ENCODE assay signal across 21 mouse cellular contexts in the genomic region with DNA sequence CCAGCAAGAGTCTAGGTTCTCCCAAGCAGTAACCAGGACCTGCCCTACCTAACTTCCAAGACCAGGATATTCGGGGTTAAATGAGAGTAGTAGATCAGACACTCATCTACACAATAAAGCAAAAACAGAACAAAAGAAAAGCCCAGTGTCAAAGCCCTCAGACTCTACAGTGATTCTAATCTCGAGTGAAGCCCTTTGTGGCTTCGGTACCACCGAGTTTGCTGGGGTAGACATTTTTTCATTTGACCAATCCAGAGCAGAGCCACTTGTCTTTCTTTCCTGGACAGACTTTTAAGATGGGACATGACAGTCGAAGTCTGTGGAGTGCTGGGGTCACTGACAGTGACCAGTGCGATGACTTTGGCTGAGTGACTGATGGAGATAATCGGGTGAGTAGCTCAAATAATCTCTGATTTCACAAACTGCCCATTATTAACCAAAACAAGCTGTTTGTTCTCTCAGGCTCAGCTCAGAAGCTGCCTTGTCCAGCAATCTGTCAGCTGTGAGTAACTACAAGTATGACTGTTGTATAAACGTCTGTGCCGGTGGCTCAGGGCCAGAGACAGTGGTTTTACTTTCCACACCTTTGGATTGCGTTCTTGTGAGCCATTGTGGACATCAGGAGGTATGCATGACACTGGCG.
DNase-seq lines count a peak whose midpoint lies in the region; ATAC-seq and TF ChIP-seq lines count a peak whose summit lies in the region.
"Had no signal": no experiment of that assay in that cellular context is flagged by ENCODE, and none has a peak within 500 bp of the region (broad histone marks: within the 10 kb centered on the region; RNA-seq: fewer than 3 reads in every experiment).

No protein-coding gene starts in this region.

- no peak for TF ChIP-seq CTCF in layer of hippocampus, adult 2 months (conservative IDR thresholded peaks at IDR 0.05)
- TF ChIP-seq CTCF in Patski (IDR thresholded peaks at IDR 0.05) = no peak

- H3K4me3 ChIP-seq in layer of hippocampus, adult 2 months = no peak overlapping the region
- H3K4me3 ChIP-seq: embryonic facial prominence, embryonic 13.5 days; heart, adult 2 months; hindbrain, embryonic 15.5 days; intestine, embryonic 15.5 days; limb, embryonic 13.5 days; liver, embryonic 13.5 days; midbrain, embryonic 10.5 days; neural tube, embryonic 12.5 days had no signal

- in situ Hi-C loops in Patski (cut with MboI; ENCODE audit: low pct_unique_long_range_greater_than_20kb) = no loop called here

- POLR2A ChIA-PET in Patski (lab: Charles Lee) = no interaction called here

- peaks cover 61% of the 10 kb centered on the region for H3K27me3 ChIP-seq in Patski
- H3K27me3 ChIP-seq: hindbrain, embryonic 15.5 days; intestine, embryonic 15.5 days; limb, embryonic 13.5 days; liver, embryonic 13.5 days; neural tube, embryonic 12.5 days had no signal

- CTCF ChIA-PET in Patski (lab: Charles Lee) = interaction anchor here (1.1 to 1.5 kb wide), 2 partner anchors 10 to 14 kb away, joined by 5 to 6 read pairs; no protein-coding TSS in a partner anchor

- peak overlapping the region; percentile 73 for H3K27ac ChIP-seq in layer of hippocampus, adult 2 months
- H3K27ac ChIP-seq: embryonic facial prominence, embryonic 13.5 days; heart, adult 2 months; hindbrain, embryonic 15.5 days; intestine, embryonic 15.5 days; limb, embryonic 13.5 days; liver, embryonic 13.5 days; midbrain, embryonic 10.5 days; neural tube, embryonic 12.5 days; stomach, postnatal 0 days had no signal

- ATAC-seq in Patski = peak; percentile 75
- ATAC-seq: forebrain, embryonic 16.5 days; intestine, embryonic 15.5 days had no signal

- peak; percentile 18 for DNase-seq in adrenal gland, postnatal 14 days
- DNase-seq in adrenal gland, postnatal 10 days = no peak
- peak in 1 of 2 experiments; percentile 22 for DNase-seq in layer of hippocampus, adult 2 months (ENCODE audit: low spot score in 2 of 2)
- DNase-seq in layer of hippocampus, postnatal 25 days (ENCODE audit: extremely low spot score in 1 of 2, low spot score in 1 of 2) = no peak
- peak; percentile 72 for DNase-seq in 3T3-L1 (ENCODE audit: low read depth, low spot score)
- no peak for DNase-seq in Patski (ENCODE audit: low read depth, low spot score)
- DNase-seq in gastrocnemius, postnatal 25 days = no peak
- DNase-seq in left cerebral cortex, adult 9 months (ENCODE audit: low spot score in 2 of 2) = no peak
- DNase-seq: cerebellum, adult 8-10 months; heart, adult 2 months; heart, postnatal 4 days; liver, embryonic 13.5 days; right cerebral cortex, postnatal 4 days had no signal

Comparison
In these comparisons a context has a peak if more than half of its experiments do, and no peak if none do; other contexts are left out.
1. DNase-seq: peak in adrenal gland, postnatal 14 days (single experiment) and 3T3-L1 (single experiment); none in adrenal gland, postnatal 10 days (single experiment), layer of hippocampus, postnatal 25 days (0 of 2), Patski (single experiment), gastrocnemius, postnatal 25 days (single experiment) and left cerebral cortex, adult 9 months (0 of 2).